Mouse (Mus musculus) small intestine, adult 2 months (tissue): Measurements from ENCODE around the gene Ttc7b. TPM values are rescaled to one million over a fixed set of nuclear protein-coding genes. Genes with fewer than 3 reads are reported as not detected.

Source experiments
- H3K27ac ChIP-seq: fragments of 200-500 bp; 2 replicates; pipeline ENCODE4 v1.5.1; 2012; ENCODE audit warnings: low read depth, low read length, control low read depth, inconsistent platforms; ENCODE audit not compliant: insufficient read depth
- H3K27me3 ChIP-seq: fragments of 200-500 bp; 2 replicates; pipeline ENCODE4 v1.6.1; 2012; ENCODE audit warnings: mild to moderate bottlenecking, moderate library complexity, low read length, inconsistent platforms; ENCODE audit not compliant: control insufficient read depth, insufficient read depth
- H3K36me3 ChIP-seq: fragments of 200-500 bp; 2 replicates; pipeline ENCODE4 v1.6.1; 2012; ENCODE audit warnings: mild to moderate bottlenecking, low read length, control low read depth, inconsistent platforms; ENCODE audit not compliant: control insufficient read depth, insufficient read depth
- H3K4me1 ChIP-seq: fragments of 200-500 bp; 2 replicates; pipeline ENCODE4 v1.6.1; 2012; ENCODE audit warnings: low read length, inconsistent platforms, mixed read lengths; ENCODE audit not compliant: control insufficient read depth, insufficient read depth, insufficient read length
- H3K4me3 ChIP-seq: fragments of 200-500 bp; 2 replicates; pipeline ENCODE4 v1.5.1; 2012; ENCODE audit warnings: low read depth, mild to moderate bottlenecking, control low read depth, inconsistent platforms, low read length, moderate library complexity
- CTCF ChIP-seq: fragments of 200-500 bp; IDR thresholded peaks from 2 replicates; pipeline ENCODE4 v1.5.1; 2012; ENCODE audit warnings: low read depth, mild to moderate bottlenecking, control low read depth, inconsistent platforms, low read length, moderate library complexity, mixed read lengths; ENCODE audit not compliant: insufficient replicate concordance, insufficient read length; ENCODE audit errors: extremely low read depth
- POLR2A ChIP-seq: fragments of 200-500 bp; IDR thresholded peaks from 2 replicates; pipeline ENCODE4 v1.6.1; 2012; ENCODE audit warnings: low read depth, mild to moderate bottlenecking, control low read depth, inconsistent platforms, low read length, moderate library complexity
- WGBS: fragments of 180-500 bp; shearing (Covaris S2); methylation state at CpG from one replicate; pipeline ENCODE4 v1.1.7; 2018; 5-methylcytosine and 5-hydroxymethylcytosine counted together
- polyA plus RNA-seq: library from polyadenylated mRNA; depleted of rRNA; stranded (reverse); fragments of >200 nt; gene quantifications from 2 replicates; pipeline ENCODE4 v1.2.3, GENCODE M21; 2012

Ttc7b gene
- polyA plus RNA-seq, 1 experiment = 13.0 TPM

DNA sequence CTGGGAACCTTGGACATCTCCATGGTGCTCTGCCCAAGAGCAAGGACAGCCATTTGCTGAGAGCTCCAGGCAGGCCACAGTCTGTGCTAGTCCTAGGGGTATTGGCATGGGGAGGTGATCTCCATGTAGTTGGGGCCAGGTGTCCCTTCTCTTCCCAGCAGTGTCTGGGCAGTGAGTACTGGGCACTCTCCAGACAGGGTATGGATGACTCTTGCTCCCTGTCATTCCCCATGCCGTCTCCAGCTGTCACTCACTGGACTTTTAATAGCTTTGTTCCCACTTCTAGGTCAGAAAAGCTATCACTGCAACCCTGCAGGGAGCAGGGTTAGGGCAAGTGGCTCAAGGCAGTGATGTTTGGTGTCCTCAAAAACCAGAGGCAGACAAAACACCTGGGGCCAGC lies 214.3 kb downstream of the Ttc7b start:
- H3K27me3 ChIP-seq = no peaks in the 10 kb centered on the region
- H3K27ac ChIP-seq = no peak overlapping the region
- WGBS = 81% methylated on average over 1 of the region's 1 CpGs

DNA sequence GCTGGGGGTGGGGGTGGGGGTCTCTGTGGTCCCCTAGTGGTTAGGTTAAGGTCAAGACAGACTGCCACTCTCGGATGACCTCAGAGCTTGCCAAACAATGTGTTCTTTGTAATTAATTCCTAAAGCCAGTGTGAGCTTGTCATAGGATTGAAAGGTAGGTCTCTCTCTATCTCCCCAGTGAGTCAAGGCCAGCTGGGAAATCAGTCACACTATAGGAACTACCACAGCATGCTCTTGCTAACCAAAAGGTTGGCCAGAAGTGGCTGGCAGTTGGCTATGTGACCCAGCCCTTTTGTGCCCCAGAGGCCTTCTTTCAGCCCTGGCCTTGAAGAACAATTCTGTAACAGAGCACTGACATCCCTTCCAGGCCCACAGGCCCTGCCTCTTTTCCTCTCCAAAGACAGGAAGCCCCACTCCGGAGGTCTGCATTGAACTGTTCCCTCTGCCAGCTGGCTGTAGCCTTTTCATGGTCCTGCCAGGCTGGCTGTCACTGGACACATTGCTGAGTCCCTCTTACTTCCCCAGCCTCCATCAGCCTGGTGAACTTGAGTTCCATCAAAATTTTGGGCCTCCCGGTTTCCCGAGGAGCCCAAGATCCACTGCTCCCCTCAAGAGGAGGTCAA lies 215.5 kb downstream of the Ttc7b start:
- WGBS = 87% methylated on average over 4 of the region's 4 CpGs
- Histone ChIP-seq H3K27me3 (no peaks in the 10 kb centered on the region), H3K27ac (no peak overlapping the region), H3K36me3 (no peaks in the 10 kb centered on the region), H3K4me1 (peaks cover 20% of the 10 kb centered on the region), H3K4me3 (no peak overlapping the region)
- no peak for TF ChIP-seq POLR2A
- no peak for TF ChIP-seq CTCF

More for the DNA sequence above, 214.3 kb downstream of the Ttc7b start:
- Histone ChIP-seq H3K4me3 (no peak overlapping the region), H3K4me1 (peaks cover 18% of the 10 kb centered on the region), H3K36me3 (no peaks in the 10 kb centered on the region)
- TF ChIP-seq CTCF (no peak), POLR2A (no peak)

DNA sequence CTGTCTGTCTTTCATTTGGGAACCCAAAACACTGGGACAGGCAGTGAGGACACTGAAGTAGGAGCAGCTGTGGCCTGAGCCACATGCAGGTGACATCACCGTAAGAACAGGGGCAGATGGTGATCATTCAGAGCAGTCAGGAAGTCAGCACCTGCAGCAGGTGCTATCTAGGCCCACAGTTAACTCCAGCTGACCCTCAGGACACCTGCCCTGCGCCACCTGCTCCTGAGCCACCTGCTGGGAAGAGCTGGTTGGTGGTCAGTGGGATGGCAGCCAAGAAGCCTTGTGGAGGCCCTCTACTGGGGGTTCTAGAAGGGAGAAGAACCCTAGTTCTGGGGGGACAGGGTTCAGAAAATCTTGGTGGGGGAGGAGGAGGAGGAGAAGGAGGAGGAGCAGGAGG lies 216.3 kb downstream of the Ttc7b start:
- TF ChIP-seq CTCF = no peak
- TF ChIP-seq POLR2A = no peak
- 46% methylated on average over 2 of the region's 2 CpGs for WGBS
- Histone ChIP-seq H3K27me3 (no peaks in the 10 kb centered on the region), H3K36me3 (no peaks in the 10 kb centered on the region), H3K4me3 (no peak overlapping the region), H3K27ac (no peak overlapping the region), H3K4me1 (peaks cover 23% of the 10 kb centered on the region)

DNA sequence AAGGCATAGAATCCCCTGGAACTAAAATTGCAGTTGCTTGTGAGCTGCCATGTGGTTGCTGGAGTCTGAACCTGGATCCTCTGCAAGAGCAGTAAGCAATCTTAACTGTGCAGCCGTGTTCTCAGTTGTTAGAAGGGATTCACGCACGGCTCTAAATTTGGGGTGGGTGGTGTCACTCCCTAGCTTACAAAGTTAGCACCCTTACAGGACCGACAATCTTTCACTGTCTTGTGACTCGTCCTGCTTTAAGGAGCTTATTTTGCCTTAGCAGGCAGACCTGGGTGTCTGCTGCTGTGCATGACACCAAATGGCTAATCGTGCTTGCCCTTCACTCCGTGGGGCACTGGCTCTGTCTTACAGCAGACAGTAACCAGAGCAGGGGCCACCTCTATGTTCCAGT lies 217.5 kb downstream of the Ttc7b start:
- peaks cover 32% of the 10 kb centered on the region for H3K4me1 ChIP-seq
- H3K27me3 ChIP-seq = no peaks in the 10 kb centered on the region
- no peaks in the 10 kb centered on the region for H3K36me3 ChIP-seq
- no peak overlapping the region for H3K4me3 ChIP-seq
- TF ChIP-seq CTCF = no peak
- no peak for TF ChIP-seq POLR2A
- 90% methylated on average over 7 of the region's 7 CpGs for WGBS
- no peak overlapping the region for H3K27ac ChIP-seq

DNA sequence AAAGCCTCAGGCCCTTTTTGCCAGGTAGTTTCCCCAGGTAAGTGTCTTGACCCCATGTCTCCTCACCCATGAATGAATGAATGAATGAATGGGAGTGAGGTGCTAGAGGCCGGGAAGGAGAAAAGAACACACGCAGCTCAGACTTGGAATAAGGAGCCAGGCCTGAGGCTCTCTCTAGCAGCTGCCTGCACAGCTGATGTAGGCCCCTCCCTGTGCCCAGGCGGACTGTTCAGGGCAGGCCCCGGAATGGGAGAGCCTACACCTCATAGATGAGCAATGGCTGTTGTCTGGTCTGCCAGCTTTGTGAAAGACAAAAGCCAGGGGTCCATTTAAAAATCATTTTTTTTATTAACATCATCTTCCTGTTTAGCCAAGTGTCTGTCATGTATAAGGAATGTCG lies 220.2 kb downstream of the Ttc7b start:
- no peak overlapping the region for H3K27ac ChIP-seq
- no peaks in the 10 kb centered on the region for H3K36me3 ChIP-seq
- no peaks in the 10 kb centered on the region for H3K27me3 ChIP-seq
- TF ChIP-seq POLR2A (no peak), CTCF (no peak)
- H3K4me1 ChIP-seq = peaks cover 31% of the 10 kb centered on the region
- no peak overlapping the region for H3K4me3 ChIP-seq
- WGBS = 79% methylated on average over 5 of the region's 5 CpGs

DNA sequence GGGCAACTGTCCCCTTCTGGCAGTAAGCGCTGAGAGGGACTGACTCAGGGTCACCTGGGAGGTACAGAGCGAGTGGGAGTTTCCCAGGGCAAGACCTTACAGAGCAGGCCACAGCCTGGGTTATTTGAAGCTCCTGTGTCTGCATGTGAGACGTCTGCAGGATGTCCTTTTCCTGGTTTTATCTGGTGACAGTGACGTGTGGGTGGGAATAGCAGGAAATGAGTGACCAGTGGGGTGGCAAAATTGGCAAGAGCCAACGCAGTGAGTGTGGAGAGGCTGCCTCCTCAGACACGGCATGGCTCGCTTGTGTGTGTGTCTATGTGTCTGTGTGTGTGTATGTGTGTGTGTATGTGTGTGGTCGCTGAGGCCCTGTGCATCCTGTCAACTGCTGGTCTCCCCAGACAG lies 221.3 kb downstream of the Ttc7b start:
- WGBS = 67% methylated on average over 8 of the region's 8 CpGs
- H3K36me3 ChIP-seq = no peaks in the 10 kb centered on the region
- peaks cover 27% of the 10 kb centered on the region for H3K4me1 ChIP-seq
- H3K4me3 ChIP-seq = no peak overlapping the region
- 0 out of 2 replicates have a peak overlapping the region, but pooled peaks have one; percentile 8 for H3K27ac ChIP-seq
- TF ChIP-seq POLR2A (no peak), CTCF (no peak)
- H3K27me3 ChIP-seq = no peaks in the 10 kb centered on the region

DNA sequence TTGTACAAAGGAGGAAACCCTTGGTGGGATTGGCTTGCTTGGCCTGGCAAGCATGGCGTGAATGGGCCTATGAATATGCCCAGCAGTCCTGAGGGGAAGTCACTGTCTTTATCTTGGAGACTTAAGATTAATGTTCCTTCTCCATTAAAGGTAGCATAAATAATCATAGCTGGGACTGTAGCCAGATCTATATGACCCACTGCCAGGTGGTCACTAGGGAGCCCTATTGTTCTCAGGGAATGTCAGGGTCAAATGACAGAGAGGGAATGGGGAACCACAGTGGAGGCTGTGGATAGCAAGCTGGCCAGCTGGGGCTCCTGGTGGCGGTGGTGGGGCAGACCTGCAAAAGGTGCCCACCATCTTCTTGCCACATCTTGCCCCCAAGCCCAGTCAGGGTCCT lies 221.8 kb downstream of the Ttc7b start:
- Histone ChIP-seq H3K36me3 (no peaks in the 10 kb centered on the region), H3K27ac (0 out of 2 replicates have a peak overlapping the region, but pooled peaks have one; percentile 8), H3K4me1 (peaks cover 25% of the 10 kb centered on the region), H3K4me3 (no peak overlapping the region), H3K27me3 (no peaks in the 10 kb centered on the region)
- 58% methylated on average over 2 of the region's 2 CpGs for WGBS
- TF ChIP-seq POLR2A = no peak
- TF ChIP-seq CTCF = no peak

DNA sequence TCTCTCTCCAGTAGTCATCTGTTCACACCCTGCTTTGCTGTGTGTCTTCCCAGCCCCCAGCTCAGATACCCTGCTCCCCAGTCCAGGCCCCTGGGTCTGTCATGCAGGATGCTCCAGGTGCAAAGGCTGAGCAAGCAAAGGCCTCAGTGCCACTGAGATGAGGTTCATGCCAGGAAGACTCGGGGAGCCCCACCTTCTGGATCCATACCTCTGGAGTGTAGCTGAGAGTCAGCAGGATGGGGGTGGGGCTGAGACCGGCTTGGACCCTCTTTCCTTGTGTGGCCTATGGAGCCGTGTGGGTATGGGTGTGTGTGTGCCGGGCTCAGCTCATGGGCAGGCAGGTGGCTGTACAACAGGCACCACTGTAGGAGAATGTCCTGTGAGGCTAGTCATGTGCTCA lies 222.7 kb downstream of the Ttc7b start:
- 35% methylated on average over 4 of the region's 4 CpGs for WGBS
- H3K4me1 ChIP-seq = peaks cover 25% of the 10 kb centered on the region
- no peak overlapping the region for H3K4me3 ChIP-seq
- TF ChIP-seq POLR2A = no peak
- TF ChIP-seq CTCF = no peak
- H3K27me3 ChIP-seq = no peaks in the 10 kb centered on the region
- H3K27ac ChIP-seq = no peak overlapping the region
- no peaks in the 10 kb centered on the region for H3K36me3 ChIP-seq
